Mouse (Mus musculus): ENCODE measurements around the gene Prkab2. TPM values are rescaled to one million over a fixed set of nuclear protein-coding genes. Genes with fewer than 3 reads are reported as not detected.
A peak's percentile ranks its signal among the peaks of the same experiment; 100 is the strongest.

Prkab2 gene
- polyA plus RNA-seq, 1 experiment from 2014 or later, result 8.7 TPM

DNA sequence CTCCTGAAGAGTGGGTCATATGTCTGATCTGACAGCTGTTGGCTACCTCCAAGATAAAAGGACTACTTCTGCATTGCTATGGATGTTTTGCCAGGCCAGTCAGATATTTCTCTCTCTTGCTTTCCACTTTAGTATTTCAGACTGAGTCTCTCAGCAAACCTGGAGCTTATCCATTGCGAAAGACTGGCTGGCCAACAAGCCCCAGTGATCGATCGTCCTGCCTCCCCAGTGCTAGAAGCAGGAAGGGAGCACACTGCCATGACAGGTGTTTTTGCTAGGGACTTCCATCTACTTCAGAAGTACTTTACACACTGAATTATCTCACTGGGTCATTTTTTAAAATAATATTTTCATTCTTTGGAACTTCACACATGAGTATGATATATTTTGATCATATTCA is 20.4 kb downstream of the Prkab2 start:
- no peaks in the 10 kb centered on the region for H3K36me3 ChIP-seq (ENCODE audit: control insufficient read depth, insufficient read depth, low read length)
- no peaks in the 10 kb centered on the region for H3K27me3 ChIP-seq (ENCODE audit: control insufficient read depth, insufficient read depth, low read length)
- H3K27ac ChIP-seq (ENCODE audit: low read length), result no peak overlapping the region
- WGBS, result 85% methylated on average over 3 of the region's 3 CpGs
- no peaks in the 10 kb centered on the region for H3K9me3 ChIP-seq (ENCODE audit: control insufficient read depth, low read depth, low read length)
- no peak overlapping the region for H3K9ac ChIP-seq (replicated peaks; ENCODE audit: low read depth, low read length)
- H3K4me3 ChIP-seq (ENCODE audit: low read depth, low read length), result no peak overlapping the region
- H3K4me2 ChIP-seq (replicated peaks; ENCODE audit: low read depth, low read length), result no peak overlapping the region
- no peaks in the 10 kb centered on the region for H3K4me1 ChIP-seq (ENCODE audit: control insufficient read depth, insufficient read depth, low read length)
- ATAC-seq (ENCODE audit: insufficient number of reproducible peaks, insufficient read depth, low FRiP score, low read depth), result no peak

DNA sequence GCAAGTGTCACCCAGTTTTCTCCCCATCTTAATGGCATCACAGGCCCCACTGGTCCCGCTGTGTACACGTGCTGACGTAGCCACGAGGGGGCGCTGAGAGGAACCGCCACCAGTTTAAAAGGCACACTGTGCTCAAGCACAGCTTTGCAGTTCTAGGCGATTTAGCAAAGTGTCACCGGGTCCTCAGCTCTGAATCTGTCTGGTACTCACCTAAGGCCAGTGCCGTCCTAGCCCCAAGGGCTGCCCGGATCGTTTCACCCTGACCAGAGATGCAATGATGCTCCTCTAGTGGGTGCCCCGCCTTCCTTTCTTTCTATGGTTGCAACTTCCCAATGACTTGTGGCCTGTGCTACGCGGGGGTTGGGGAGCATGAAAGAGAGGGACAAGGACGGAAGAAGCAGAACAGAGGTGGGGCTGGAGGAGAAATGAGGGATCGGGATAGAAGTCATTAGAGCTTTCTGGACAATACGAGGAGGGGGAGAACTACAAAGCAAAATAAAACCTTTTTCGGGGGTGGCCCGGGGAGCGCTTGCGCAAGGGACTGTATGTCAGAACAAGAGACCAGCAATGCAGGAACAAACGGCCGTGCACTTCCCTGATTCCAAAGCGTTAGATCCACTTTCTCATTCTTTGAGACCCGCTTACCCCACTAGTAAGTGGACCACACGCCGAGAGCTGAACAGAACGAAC is 22.8 kb downstream of the Prkab2 start:
- Histone ChIP-seq H3K9ac (replicated peaks; ENCODE audit: low read depth, low read length) (peak overlapping the region; percentile 7; the same call in 1 of the 2 replicates), H3K27ac (ENCODE audit: low read length) (no peak overlapping the region), H3K4me1 (ENCODE audit: control insufficient read depth, insufficient read depth, low read length) (no peaks in the 10 kb centered on the region), H3K36me3 (ENCODE audit: control insufficient read depth, insufficient read depth, low read length) (no peaks in the 10 kb centered on the region), H3K9me3 (ENCODE audit: control insufficient read depth, low read depth, low read length) (no peaks in the 10 kb centered on the region), H3K4me3 (ENCODE audit: low read depth, low read length) (peak overlapping the region; percentile 29), H3K27me3 (ENCODE audit: control insufficient read depth, insufficient read depth, low read length) (no peaks in the 10 kb centered on the region), H3K4me2 (replicated peaks; ENCODE audit: low read depth, low read length) (peak overlapping the region; percentile 80)
- WGBS, result 6% methylated on average over 28 of the region's 28 CpGs
- peak; percentile 66; the same call in 1 of the 2 replicates for ATAC-seq (ENCODE audit: insufficient number of reproducible peaks, insufficient read depth, low FRiP score, low read depth)

DNA sequence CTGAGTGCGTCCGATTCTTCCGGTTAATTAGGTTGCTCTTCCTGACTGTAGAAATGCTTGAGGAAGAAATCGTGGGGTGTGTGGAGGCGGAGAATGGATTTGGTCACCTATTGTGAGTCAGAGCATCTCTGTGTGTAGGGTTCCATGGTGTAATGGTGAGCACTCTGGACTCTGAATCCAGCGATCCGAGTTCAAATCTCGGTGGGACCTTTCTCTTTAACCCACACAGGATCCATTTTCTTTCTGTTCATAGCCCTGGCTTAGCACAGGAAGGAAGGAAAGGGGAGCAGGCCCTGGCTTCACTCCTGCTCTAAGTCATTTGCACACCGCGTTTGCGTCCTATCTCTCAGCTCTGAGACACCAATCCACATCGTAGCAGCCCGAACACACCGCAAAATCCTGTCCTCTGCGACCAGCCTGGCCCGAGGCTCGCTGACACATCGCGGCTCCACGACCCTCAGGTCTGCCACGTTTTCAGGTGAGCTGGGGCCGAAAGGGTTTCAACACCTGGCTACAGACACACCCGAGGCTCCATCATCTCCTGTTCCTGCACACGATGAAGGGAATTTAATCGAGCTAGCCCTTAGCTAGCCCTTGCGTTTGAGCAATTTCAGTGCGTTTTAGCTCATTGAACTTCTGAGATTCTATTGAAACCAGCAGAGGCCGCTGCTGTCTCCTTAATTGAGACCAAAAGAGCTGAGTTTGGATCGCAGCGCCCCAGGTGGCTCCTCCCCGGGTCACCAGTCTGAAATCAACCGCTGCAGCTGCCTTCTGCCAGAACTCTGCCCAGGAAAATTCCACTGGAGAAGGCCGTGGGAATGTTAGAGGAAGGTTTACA is 23.5 kb downstream of the Prkab2 start:
- ATAC-seq (ENCODE audit: insufficient number of reproducible peaks, insufficient read depth, low FRiP score, low read depth), result 0 out of 2 replicates have a peak, but pooled peaks have one; percentile 12
- H3K36me3 ChIP-seq (ENCODE audit: control insufficient read depth, insufficient read depth, low read length), result no peaks in the 10 kb centered on the region
- no peak overlapping the region for H3K9ac ChIP-seq (replicated peaks; ENCODE audit: low read depth, low read length)
- WGBS, result 2% methylated on average over 33 of the region's 33 CpGs
- no peaks in the 10 kb centered on the region for H3K27me3 ChIP-seq (ENCODE audit: control insufficient read depth, insufficient read depth, low read length)
- peak overlapping the region; percentile 80 for H3K4me2 ChIP-seq (replicated peaks; ENCODE audit: low read depth, low read length)
- no peak overlapping the region for H3K27ac ChIP-seq (ENCODE audit: low read length)
- no peaks in the 10 kb centered on the region for H3K4me1 ChIP-seq (ENCODE audit: control insufficient read depth, insufficient read depth, low read length)
- H3K4me3 ChIP-seq (ENCODE audit: low read depth, low read length), result peak overlapping the region; percentile 29
- H3K9me3 ChIP-seq (ENCODE audit: control insufficient read depth, low read depth, low read length), result no peaks in the 10 kb centered on the region

DNA sequence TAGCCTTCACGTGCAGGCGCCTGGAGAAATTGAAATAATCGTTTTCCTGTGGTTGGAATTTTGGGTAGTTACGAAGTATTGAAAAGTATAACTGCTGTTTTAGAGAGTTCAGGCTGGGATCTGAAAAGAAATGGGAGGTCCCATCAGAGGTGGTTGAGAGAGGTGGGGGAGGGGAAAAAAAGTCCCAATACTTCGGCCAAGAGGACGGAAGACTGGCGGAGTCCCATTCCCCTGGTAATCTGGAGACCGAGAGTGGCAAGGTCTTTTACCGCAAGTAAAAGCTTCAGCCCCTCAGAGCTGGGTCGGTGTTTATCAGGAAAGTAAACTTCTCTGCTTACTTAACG is 24.1 kb downstream of the Prkab2 start:
- Histone ChIP-seq H3K4me2 (replicated peaks; ENCODE audit: low read depth, low read length) (peak overlapping the region; percentile 80), H3K36me3 (ENCODE audit: control insufficient read depth, insufficient read depth, low read length) (no peaks in the 10 kb centered on the region), H3K27ac (ENCODE audit: low read length) (no peak overlapping the region), H3K27me3 (ENCODE audit: control insufficient read depth, insufficient read depth, low read length) (no peaks in the 10 kb centered on the region), H3K9me3 (ENCODE audit: control insufficient read depth, low read depth, low read length) (no peaks in the 10 kb centered on the region), H3K9ac (replicated peaks; ENCODE audit: low read depth, low read length) (no peak overlapping the region), H3K4me3 (ENCODE audit: low read depth, low read length) (peak overlapping the region; percentile 29), H3K4me1 (ENCODE audit: control insufficient read depth, insufficient read depth, low read length) (no peaks in the 10 kb centered on the region)
- ATAC-seq (ENCODE audit: insufficient number of reproducible peaks, insufficient read depth, low FRiP score, low read depth), result no peak
- whole genome bisulfite sequencing, result 4% methylated on average over 11 of the region's 11 CpGs

DNA sequence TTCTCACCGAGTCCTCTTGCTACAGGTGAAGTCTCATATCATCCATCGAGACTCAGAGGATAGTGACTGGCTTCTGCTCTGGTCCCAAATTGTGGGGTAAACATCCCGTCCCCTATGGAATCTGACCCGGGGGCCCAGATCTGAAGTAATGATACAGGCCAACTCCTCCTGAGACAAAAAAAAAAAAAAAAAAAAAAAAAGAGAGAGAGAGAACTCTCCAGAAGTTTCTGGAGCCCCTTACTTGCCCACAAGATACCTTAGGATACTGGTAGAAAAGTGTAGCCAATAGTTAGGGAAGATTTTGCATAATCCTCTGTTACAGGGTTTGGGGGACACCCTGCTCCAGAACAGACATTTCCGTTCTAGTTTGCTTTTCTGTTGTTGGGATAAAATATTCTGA is 24.6 kb downstream of the Prkab2 start:
- H3K9me3 ChIP-seq (ENCODE audit: control insufficient read depth, low read depth, low read length), result no peaks in the 10 kb centered on the region
- H3K27ac ChIP-seq (ENCODE audit: low read length), result no peak overlapping the region
- 25% methylated on average over 5 of the region's 5 CpGs for WGBS
- no peak overlapping the region for H3K9ac ChIP-seq (replicated peaks; ENCODE audit: low read depth, low read length)
- peak overlapping the region; percentile 29; the same call in 1 of the 2 replicates for H3K4me3 ChIP-seq (ENCODE audit: low read depth, low read length)
- H3K4me1 ChIP-seq (ENCODE audit: control insufficient read depth, insufficient read depth, low read length), result no peaks in the 10 kb centered on the region
- peak overlapping the region; percentile 80 for H3K4me2 ChIP-seq (replicated peaks; ENCODE audit: low read depth, low read length)
- ATAC-seq (ENCODE audit: insufficient number of reproducible peaks, insufficient read depth, low FRiP score, low read depth), result no peak
- no peaks in the 10 kb centered on the region for H3K27me3 ChIP-seq (ENCODE audit: control insufficient read depth, insufficient read depth, low read length)
- H3K36me3 ChIP-seq (ENCODE audit: control insufficient read depth, insufficient read depth, low read length), result no peaks in the 10 kb centered on the region

DNA sequence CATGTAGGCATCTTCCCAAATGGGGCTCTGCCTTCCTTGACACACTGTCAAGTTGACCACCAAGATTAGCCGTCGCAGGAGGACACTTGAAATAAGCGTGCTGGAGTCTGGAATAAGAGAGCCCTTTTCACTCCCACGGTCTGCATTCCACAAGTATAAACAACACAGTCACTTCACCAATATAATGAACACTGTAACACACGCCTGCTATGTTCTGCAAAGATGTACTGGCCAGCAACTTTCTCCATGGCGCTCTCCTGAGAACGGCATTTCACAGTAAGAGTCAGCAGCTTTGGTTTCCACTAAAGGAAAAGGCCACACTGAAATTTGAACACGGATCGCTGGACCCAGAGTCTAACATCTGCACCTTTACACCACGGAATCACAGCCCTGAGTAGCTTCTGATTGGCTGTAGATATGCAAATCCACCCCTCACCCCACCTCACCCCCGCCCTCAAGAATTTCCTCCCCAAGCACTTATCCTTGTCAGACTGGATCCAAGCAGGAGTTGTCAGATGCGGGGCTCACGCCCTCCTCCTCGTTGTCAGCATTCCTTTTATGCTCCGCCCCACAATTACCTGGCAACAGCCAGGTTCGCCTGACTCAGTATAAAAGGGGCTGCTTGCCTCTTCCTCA is 25.7 kb downstream of the Prkab2 start:
- peak; percentile 68 for ATAC-seq (ENCODE audit: insufficient number of reproducible peaks, insufficient read depth, low FRiP score, low read depth)
- no peak overlapping the region; the same call in 1 of the 2 replicates for H3K27ac ChIP-seq (ENCODE audit: low read length)
- no peaks in the 10 kb centered on the region for H3K9me3 ChIP-seq (ENCODE audit: control insufficient read depth, low read depth, low read length)
- H3K36me3 ChIP-seq (ENCODE audit: control insufficient read depth, insufficient read depth, low read length), result no peaks in the 10 kb centered on the region
- H3K9ac ChIP-seq (replicated peaks; ENCODE audit: low read depth, low read length), result no peak overlapping the region
- H3K4me2 ChIP-seq (replicated peaks; ENCODE audit: low read depth, low read length), result peak overlapping the region; percentile 15; the same call in 1 of the 2 replicates
- no peaks in the 10 kb centered on the region for H3K4me1 ChIP-seq (ENCODE audit: control insufficient read depth, insufficient read depth, low read length)
- no peak overlapping the region for H3K4me3 ChIP-seq (ENCODE audit: low read depth, low read length)
- WGBS, result 9% methylated on average over 16 of the region's 16 CpGs
- H3K27me3 ChIP-seq (ENCODE audit: control insufficient read depth, insufficient read depth, low read length), result no peaks in the 10 kb centered on the region

DNA sequence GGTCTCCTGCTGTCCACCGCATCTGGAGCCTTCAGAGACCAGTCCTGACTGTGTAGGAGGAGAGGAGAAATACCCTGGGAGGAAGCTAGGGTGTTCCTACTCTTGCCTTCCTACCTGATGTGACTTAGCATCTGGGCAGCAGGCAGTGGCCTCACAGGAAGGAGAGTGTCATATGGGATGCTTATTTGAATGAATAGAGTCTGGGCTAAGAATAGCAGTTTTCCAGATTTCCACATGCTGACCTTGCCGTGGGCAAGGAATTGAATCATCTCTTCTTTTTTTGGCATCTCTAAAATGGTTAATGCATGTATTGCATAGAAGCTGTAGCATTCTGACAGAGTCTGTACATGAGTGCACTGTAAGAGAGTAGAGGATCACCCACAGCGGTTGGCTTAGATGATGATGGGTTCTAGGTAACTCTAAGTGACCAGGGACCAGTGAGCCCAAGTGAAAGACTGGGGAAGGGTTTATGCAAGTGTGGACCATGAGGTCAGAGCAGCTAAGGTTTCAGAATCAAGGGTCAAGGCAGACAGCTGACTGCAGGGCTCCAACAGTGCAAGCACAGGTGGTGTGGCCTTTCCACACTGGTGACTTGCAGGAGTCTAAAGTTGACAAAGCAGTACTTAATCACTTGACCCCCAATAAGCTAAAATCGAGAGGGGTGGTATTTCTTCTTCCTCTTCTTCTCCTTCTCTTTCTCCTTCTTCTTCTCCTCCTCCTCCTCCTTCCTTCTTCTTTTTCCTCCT is 28.6 kb downstream of the Prkab2 start:
- H3K9me3 ChIP-seq (ENCODE audit: control insufficient read depth, low read depth, low read length), result no peaks in the 10 kb centered on the region
- 78% methylated on average over 4 of the region's 4 CpGs for WGBS
- H3K9ac ChIP-seq (replicated peaks; ENCODE audit: low read depth, low read length), result no peak overlapping the region
- no peak overlapping the region for H3K27ac ChIP-seq (ENCODE audit: low read length)
- ATAC-seq (ENCODE audit: insufficient number of reproducible peaks, insufficient read depth, low FRiP score, low read depth), result no peak
- no peak overlapping the region for H3K4me3 ChIP-seq (ENCODE audit: low read depth, low read length)
- no peaks in the 10 kb centered on the region for H3K36me3 ChIP-seq (ENCODE audit: control insufficient read depth, insufficient read depth, low read length)
- no peaks in the 10 kb centered on the region for H3K4me1 ChIP-seq (ENCODE audit: control insufficient read depth, insufficient read depth, low read length)
- no peaks in the 10 kb centered on the region for H3K27me3 ChIP-seq (ENCODE audit: control insufficient read depth, insufficient read depth, low read length)
- no peak overlapping the region for H3K4me2 ChIP-seq (replicated peaks; ENCODE audit: low read depth, low read length)

DNA sequence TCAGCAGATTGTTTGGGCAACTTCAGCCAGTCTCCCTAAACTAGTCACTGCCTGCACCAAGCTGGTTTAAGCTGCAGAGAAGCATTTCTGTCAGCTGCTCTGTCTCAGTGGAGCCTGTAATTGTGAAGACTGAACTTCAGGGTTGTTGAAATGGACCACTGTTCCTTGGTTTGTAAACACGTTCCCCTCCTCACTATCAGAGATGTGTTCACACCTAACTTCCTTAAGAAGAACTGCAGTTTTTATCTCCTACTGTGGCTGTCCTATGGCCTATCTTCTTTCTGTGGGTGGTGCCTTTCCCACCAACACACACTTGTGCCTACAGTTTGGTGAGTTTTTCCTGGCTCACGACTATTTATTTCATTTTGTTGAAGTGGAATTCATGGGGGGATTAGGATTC is 31.3 kb downstream of the Prkab2 start:
- Histone ChIP-seq H3K27me3 (ENCODE audit: control insufficient read depth, insufficient read depth, low read length) (no peaks in the 10 kb centered on the region), H3K4me3 (ENCODE audit: low read depth, low read length) (no peak overlapping the region), H3K27ac (ENCODE audit: low read length) (no peak overlapping the region), H3K36me3 (ENCODE audit: control insufficient read depth, insufficient read depth, low read length) (no peaks in the 10 kb centered on the region), H3K4me1 (ENCODE audit: control insufficient read depth, insufficient read depth, low read length) (no peaks in the 10 kb centered on the region), H3K9ac (replicated peaks; ENCODE audit: low read depth, low read length) (no peak overlapping the region), H3K9me3 (ENCODE audit: control insufficient read depth, low read depth, low read length) (no peaks in the 10 kb centered on the region), H3K4me2 (replicated peaks; ENCODE audit: low read depth, low read length) (no peak overlapping the region)
- no peak for ATAC-seq (ENCODE audit: insufficient number of reproducible peaks, insufficient read depth, low FRiP score, low read depth)
- 69% methylated on average over 2 of the region's 2 CpGs for WGBS
